Mouse (Mus musculus) heart, adult 2 months (tissue): ENCODE results near the gene Pdzd2. TPM values are rescaled to one million over a fixed set of nuclear protein-coding genes. Genes with fewer than 3 reads are reported as not detected.
A peak's percentile ranks its signal among the peaks of the same experiment; 100 is the strongest.

Experiments used
- DNase-seq, 2 experiments: peaks; one replicate each; pipeline ENCODE4 v3.0.0; 2021
- H3K27ac ChIP-seq: fragments of 200-600 bp; 2 replicates; pipeline ENCODE4 v1.8.1; 2022
- H3K27me3 ChIP-seq: fragments of 200-500 bp; 2 replicates; pipeline ENCODE4 v1.6.1; 2012; ENCODE audit warnings: mild to moderate bottlenecking, low read length, inconsistent platforms, mixed read lengths; ENCODE audit not compliant: control insufficient read depth, insufficient read depth
- H3K36me3 ChIP-seq: fragments of 200-500 bp; 2 replicates; pipeline ENCODE4 v1.6.1; 2012; ENCODE audit warnings: low read length, inconsistent platforms; ENCODE audit not compliant: control insufficient read depth, insufficient read depth
- H3K4me1 ChIP-seq: fragments of 200-500 bp; 2 replicates; pipeline ENCODE4 v1.6.1; 2011; ENCODE audit warnings: low read length; ENCODE audit not compliant: control insufficient read depth, insufficient read depth
- H3K4me3 ChIP-seq: fragments of 200-600 bp; 2 replicates; pipeline ENCODE4 v1.8.1; 2022
- H3K79me2 ChIP-seq: fragments of 200-500 bp; replicated peaks from 2 replicates; pipeline ENCODE4 v1.6.1; 2012; ENCODE audit warnings: mild to moderate bottlenecking, inconsistent platforms, low read length, moderate library complexity, mixed read lengths; ENCODE audit not compliant: control insufficient read depth, insufficient read depth
- H3K9ac ChIP-seq: fragments of 200-500 bp; 2 replicates; pipeline ENCODE4 v1.6.1; 2012; ENCODE audit warnings: low read depth, mild to moderate bottlenecking, control low read depth, inconsistent platforms, low read length, mixed read lengths
- CTCF ChIP-seq: fragments of 200-600 bp; IDR thresholded peaks from 2 replicates; pipeline ENCODE4 v1.8.1; 2022; ENCODE audit warnings: antibody characterized with exemption, mild to moderate bottlenecking, moderate library complexity
- EP300 ChIP-seq: fragments of 200-500 bp; IDR thresholded peaks from 2 replicates; pipeline ENCODE4 v1.6.1; 2011; ENCODE audit warnings: low read depth, low read length, control low read depth; ENCODE audit not compliant: insufficient read depth
- POLR2A ChIP-seq: fragments of 200-500 bp; IDR thresholded peaks from 2 replicates; pipeline ENCODE4 v1.6.1; 2011; ENCODE audit warnings: mild to moderate bottlenecking, low read depth, low read length, control low read depth; ENCODE audit not compliant: insufficient read depth
- WGBS: fragments of 180-500 bp; shearing (Covaris S2); methylation state at CpG from one replicate; pipeline ENCODE4 v1.1.7; 2018; 5-methylcytosine and 5-hydroxymethylcytosine counted together
- intact Hi-C: fragments of 180-260 bp; cut with DNase I; formaldehyde crosslinking; loops from one replicate; pipeline ENCODE4 v1.15.1; 2025
- polyA plus RNA-seq: library from polyadenylated mRNA; depleted of rRNA; stranded (reverse); fragments of >200 nt; gene quantifications from 2 replicates; pipeline ENCODE4 v1.2.3, GENCODE M21; 2012
- total RNA-seq, 2 experiments: library from RNA; stranded (reverse); gene quantifications; 2 replicates each; pipeline ENCODE4 v1.2.3; 2021

Gene Pdzd2
- total and polyA plus RNA-seq, 3 experiments: 15.0 to 83.9 (median 78.9) TPM

DNA sequence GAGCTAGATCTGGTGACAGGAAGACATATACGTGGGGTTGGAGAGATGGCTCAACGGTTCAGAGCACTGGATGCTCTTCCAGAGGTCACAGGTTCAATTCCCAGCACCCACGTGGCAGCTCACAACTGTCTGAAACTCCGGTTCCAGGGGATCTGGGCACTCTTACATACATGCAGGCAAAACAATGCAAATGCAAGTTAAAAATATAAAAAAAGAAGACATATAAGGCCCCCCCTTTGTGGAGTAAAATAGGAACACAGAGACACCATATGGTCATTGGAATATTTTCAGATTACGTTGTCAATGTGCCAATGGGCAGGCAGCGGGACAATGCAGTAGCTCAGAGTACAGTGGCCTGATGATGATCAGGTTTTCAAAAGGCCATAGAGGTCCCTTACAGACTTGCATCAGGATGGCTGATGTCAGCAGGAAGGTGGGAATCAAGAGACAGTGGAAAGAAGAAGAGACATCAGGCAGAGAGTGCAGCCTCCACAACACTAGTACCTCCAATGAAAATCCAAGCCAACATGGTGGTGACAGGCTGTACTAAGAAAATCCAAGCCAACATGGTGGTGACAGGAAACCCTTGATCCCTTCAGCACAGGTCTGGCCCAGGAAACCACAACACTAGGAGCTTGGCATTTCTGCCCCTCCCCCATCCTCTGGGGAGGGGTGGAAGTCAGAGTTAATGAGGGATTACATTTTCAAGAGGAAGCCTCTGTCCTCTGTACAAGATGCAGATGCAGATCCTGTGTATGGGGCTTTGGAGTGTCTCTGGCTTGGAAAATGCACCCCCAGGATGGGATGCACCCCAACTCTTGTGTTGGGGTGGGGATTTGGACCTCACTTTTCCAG lies 287.4 kb downstream of the Pdzd2 start:
- intact Hi-C loops: no loop called here
- H3K27me3 ChIP-seq: no peaks in the 10 kb centered on the region
- H3K9ac ChIP-seq: no peak overlapping the region
- peaks cover 23% of the 10 kb centered on the region for H3K36me3 ChIP-seq
- WGBS: 69% methylated on average over 6 of the region's 6 CpGs
- no peak for DNase-seq
- H3K27ac ChIP-seq: no peak overlapping the region
- peaks cover 27% of the 10 kb centered on the region for H3K4me1 ChIP-seq
- TF ChIP-seq POLR2A: no peak
- no peak for TF ChIP-seq EP300
- no peak for TF ChIP-seq CTCF
- H3K4me3 ChIP-seq: no peak overlapping the region
- no peaks in the 10 kb centered on the region; the same call in none of the 2 replicates for H3K79me2 ChIP-seq

DNA sequence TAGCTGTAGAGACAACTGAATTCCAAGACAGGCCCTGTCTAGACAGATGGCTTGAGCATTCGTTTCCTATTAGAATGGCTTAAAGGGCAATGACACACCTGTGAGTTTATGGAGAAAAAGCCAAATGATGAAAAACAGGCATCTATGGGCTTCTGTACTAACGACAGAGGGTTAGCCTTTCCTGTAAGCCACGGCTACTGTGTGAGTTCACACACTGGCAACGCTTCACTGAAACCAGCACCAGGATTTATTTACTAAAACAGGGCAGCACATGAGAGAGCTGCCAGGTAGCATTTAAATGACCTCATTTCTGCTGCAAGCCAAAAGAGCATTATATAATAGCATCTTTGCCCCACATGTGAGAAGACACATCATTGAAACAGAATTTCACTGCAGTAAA lies 288.3 kb downstream of the Pdzd2 start:
- Histone ChIP-seq H3K27me3 (no peaks in the 10 kb centered on the region), H3K36me3 (peaks cover 14% of the 10 kb centered on the region), H3K9ac (no peak overlapping the region), H3K79me2 (no peaks in the 10 kb centered on the region; the same call in 1 of the 2 replicates), H3K4me1 (peaks cover 19% of the 10 kb centered on the region), H3K4me3 (no peak overlapping the region), H3K27ac (no peak overlapping the region)
- no peak for DNase-seq
- 56% methylated on average over 4 of the region's 4 CpGs for WGBS
- no peak for TF ChIP-seq POLR2A
- no peak for TF ChIP-seq EP300
- no peak for TF ChIP-seq CTCF
- intact Hi-C loops: loop anchor here (1.0 kb wide), 1 partner anchor 12 kb away; no protein-coding TSS in a partner anchor

DNA sequence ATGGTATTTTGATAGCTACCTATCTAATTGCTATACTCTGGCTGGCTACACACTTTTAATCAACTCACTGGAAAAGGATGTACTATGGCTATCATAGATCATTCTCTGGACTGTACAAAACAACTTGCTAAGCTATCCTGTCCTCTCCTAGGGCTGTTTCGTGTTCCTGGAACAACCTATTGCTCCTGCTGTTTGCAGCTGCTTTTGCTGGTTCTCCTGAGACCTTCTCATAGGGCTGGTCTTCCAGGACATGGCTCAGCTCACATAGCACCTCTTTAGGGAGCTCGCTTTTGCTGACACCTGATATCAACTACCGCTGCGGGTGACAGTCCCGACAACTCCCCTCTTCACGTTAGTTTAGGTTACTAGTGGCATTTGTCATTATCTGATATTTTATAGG lies 288.9 kb downstream of the Pdzd2 start:
- DNase-seq: no peak
- 72% methylated on average over 6 of the region's 6 CpGs for WGBS
- intact Hi-C loops: loop anchor here (1.0 kb wide), 1 partner anchor 11 kb away; no protein-coding TSS in a partner anchor
- Histone ChIP-seq H3K4me1 (peaks cover 19% of the 10 kb centered on the region), H3K9ac (no peak overlapping the region), H3K4me3 (no peak overlapping the region), H3K27ac (no peak overlapping the region), H3K79me2 (no peaks in the 10 kb centered on the region; the same call in 1 of the 2 replicates), H3K27me3 (no peaks in the 10 kb centered on the region), H3K36me3 (peaks cover 12% of the 10 kb centered on the region)
- TF ChIP-seq EP300: no peak
- no peak for TF ChIP-seq POLR2A
- TF ChIP-seq CTCF: no peak

DNA sequence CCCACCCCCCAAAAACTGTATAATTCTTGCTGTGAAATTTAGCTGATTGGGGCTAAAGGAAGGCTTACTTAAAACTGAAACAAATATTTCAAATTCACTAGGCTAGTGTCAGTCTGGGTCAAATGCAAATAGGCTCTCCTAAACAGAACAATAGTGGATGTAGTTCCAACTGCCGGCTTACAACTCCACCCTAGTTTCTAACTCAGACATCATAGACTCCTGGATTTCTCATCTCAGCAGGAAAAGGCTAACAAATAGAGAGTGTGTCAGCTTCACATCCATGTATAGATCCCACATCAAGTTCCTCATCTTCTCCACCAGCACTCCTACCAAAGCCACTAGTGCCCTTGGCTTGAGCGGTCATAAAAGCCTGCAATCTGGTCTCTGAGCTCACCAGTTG lies 290.4 kb downstream of the Pdzd2 start:
- intact Hi-C loops: no loop called here
- no peaks in the 10 kb centered on the region; the same call in 1 of the 2 replicates for H3K79me2 ChIP-seq
- 61% methylated on average over 2 of the region's 2 CpGs for WGBS
- TF ChIP-seq EP300 (no peak), CTCF (no peak), POLR2A (no peak)
- DNase-seq: no peak
- peaks cover 12% of the 10 kb centered on the region for H3K36me3 ChIP-seq
- H3K27ac ChIP-seq: peak overlapping the region; percentile 48
- peaks cover 19% of the 10 kb centered on the region for H3K4me1 ChIP-seq
- no peaks in the 10 kb centered on the region for H3K27me3 ChIP-seq
- H3K9ac ChIP-seq: no peak overlapping the region
- no peak overlapping the region for H3K4me3 ChIP-seq

DNA sequence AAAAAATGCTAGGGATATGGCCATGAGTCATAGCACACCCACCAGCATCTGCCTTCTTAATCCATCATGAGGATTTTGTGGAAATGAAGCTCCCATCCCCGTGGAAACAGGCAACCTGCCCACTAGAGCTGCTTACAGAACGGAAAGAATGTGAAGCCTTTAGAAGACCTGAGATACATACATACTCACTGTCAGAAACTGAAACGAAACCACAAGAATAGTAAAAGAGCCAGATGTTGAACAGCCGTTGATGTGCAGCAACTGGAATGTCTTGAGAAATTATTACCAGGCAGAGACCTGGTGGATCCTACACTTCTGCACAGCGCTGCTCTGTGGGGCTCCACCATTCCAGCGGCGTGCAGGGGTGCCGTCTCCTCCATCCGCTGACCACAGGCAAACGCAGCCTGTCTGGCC lies 292.7 kb downstream of the Pdzd2 start:
- Histone ChIP-seq H3K9ac (no peak overlapping the region), H3K27me3 (no peaks in the 10 kb centered on the region), H3K36me3 (peaks cover 12% of the 10 kb centered on the region), H3K4me1 (peaks cover 13% of the 10 kb centered on the region), H3K27ac (no peak overlapping the region), H3K4me3 (no peak overlapping the region), H3K79me2 (no peaks in the 10 kb centered on the region; the same call in 1 of the 2 replicates)
- TF ChIP-seq EP300 (no peak), POLR2A (no peak), CTCF (no peak)
- no peak for DNase-seq
- 65% methylated on average over 10 of the region's 10 CpGs for WGBS
- intact Hi-C loops: no loop called here

DNA sequence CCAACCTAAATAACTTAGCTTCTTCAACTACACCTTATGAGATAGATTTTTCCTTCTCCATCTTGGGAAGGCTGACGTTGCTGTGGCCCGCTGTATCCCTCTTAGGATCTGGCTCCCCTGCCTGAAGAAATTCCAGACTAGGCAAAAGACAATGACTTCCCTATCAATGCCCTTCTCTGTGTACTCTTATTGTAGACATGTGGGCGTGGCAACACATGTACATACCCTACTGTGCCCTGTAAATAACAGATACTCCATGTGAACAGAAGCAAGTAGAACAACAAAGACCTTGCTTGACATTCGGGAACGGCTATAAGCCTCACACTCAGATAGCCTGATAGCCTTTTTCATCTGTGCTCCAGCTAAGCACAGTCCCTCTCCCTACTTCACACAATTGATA lies 295.2 kb downstream of the Pdzd2 start:
- intact Hi-C loops: no loop called here
- H3K4me3 ChIP-seq: no peak overlapping the region
- WGBS: 79% methylated on average over 5 of the region's 5 CpGs
- TF ChIP-seq POLR2A: no peak
- TF ChIP-seq EP300: no peak
- no peak overlapping the region for H3K9ac ChIP-seq
- H3K79me2 ChIP-seq: no peaks in the 10 kb centered on the region; the same call in 1 of the 2 replicates
- H3K27me3 ChIP-seq: no peaks in the 10 kb centered on the region
- peaks cover 13% of the 10 kb centered on the region for H3K4me1 ChIP-seq
- DNase-seq: no peak
- no peak overlapping the region for H3K27ac ChIP-seq
- peaks cover 2% of the 10 kb centered on the region; the same call in 1 of the 2 replicates for H3K36me3 ChIP-seq
